Mouse (Mus musculus): ENCODE data around the gene 2010003K11Rik. TPM values are rescaled to one million over a fixed set of nuclear protein-coding genes. Genes with fewer than 3 reads are reported as not detected.

Gene 2010003K11Rik
- polyA plus RNA-seq, 1 experiment = not detected

DNA sequence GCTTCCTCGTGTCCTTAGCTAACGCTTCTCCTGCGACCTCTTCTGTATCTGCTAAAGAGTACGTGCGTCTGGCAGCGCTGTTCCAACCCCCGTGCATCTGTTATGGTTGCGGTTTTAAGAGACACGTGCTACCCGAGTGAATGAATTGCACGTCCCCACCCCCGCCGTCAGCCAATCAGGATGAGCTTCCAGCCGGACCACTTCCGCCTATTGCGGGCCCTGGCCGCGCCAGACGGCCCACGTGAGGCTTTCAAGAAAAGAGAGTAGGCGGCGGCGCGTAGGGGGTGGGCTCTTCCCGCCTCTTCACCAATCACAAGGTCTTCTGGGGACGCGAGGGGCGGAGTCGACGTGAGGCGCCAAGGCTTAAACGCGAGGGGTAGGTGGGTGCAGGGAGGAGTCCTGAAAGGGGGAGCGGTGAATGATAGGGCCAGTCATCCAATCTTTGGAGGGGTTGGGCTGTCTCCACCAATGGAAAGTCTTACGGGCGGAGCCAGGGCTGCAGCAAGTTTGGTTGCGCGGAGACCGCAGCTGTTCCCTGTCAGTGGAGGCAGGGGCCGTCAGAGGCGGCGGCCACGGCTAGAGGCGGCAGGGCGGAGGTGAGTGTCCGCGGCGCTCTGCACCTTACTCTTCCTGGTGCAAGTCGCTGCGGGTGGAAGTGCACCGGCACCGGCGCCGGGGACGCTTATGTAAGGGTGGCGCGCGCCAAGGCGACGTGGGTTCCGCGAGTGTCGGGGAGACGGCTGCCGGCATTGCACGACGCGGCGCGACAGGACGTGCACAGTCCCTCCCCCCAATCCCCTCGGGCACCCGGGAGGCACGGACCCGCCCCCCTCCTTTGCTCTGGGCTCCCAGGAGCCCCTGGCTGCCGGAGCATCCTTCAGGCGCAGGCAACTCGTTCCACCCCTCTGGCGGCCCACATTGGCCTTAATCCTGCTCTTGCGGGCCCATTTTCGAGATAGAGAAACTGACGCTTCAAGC is 11.9 kb upstream of the 2010003K11Rik start, which contains the start of gene Pcx:
Gene Pcx, plus strand, starts transcription at position 487 of the 978 bp plus-strand sequence.
- Histone ChIP-seq H3K4me3 (ENCODE audit: insufficient read depth, poor library complexity, severe bottlenecking) (peak within 1 kb of the TSS; percentile 41), H3K79me3 (ENCODE audit: low read depth) (no peaks in the 10 kb centered on the region), H3ac (ENCODE audit: control insufficient read depth, insufficient read length, low read depth) (peak within 1 kb of the TSS; percentile 65), H3K36me3 (ENCODE audit: control insufficient read depth, insufficient read depth) (no peaks in the 10 kb centered on the region), H3K79me2 (ENCODE audit: control insufficient read depth, insufficient read depth) (no peaks in the 10 kb centered on the region), H3K27me3 (ENCODE audit: control insufficient read depth, insufficient read depth, insufficient read length) (peaks cover 5% of the 10 kb centered on the region)
- TF ChIP-seq USF1 (IDR thresholded peaks at IDR 0.05; ENCODE audit: low read depth) (peak; percentile 94), MYOD1 (IDR thresholded peaks at IDR 0.05; ENCODE audit: control insufficient read depth, insufficient read length, low read depth) (peak; percentile 84), CEBPB (IDR thresholded peaks at IDR 0.05; ENCODE audit: low read depth) (no peak), MAX (IDR thresholded peaks at IDR 0.05) (peak; percentile 90)

DNA sequence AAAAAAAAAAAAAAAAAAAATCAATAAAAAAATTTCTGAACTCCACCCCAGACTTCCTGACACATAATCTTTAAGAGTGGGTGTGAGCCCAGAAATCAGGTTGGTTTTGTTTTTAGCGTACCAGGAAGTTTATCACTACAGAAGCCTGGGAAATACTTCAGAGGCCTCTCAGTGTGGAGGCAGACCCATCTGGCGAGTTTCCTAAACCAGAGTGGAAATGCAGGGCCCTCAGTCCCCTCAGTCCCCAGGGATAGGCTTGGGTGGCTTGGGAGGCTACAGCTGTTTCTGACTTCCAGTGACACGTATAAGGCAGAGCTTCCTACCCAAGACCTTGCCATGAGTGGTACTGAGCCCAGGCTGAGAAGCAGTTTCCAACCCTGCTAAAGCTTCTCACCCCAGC is 9.4 kb upstream of the 2010003K11Rik start:
- no peak for TF ChIP-seq MYOG (IDR thresholded peaks at IDR 0.05; ENCODE audit: control insufficient read depth, extremely low read depth, insufficient read length)
- no peak for TF ChIP-seq MAX (IDR thresholded peaks at IDR 0.05)
- no peak for TF ChIP-seq MYOD1 (IDR thresholded peaks at IDR 0.05; ENCODE audit: control insufficient read depth, insufficient read length, low read depth)
- no peak for TF ChIP-seq CEBPB (IDR thresholded peaks at IDR 0.05; ENCODE audit: low read depth)
- TF ChIP-seq USF1 (IDR thresholded peaks at IDR 0.05; ENCODE audit: low read depth) = no peak
- no peak for TF ChIP-seq FOSL1 (IDR thresholded peaks at IDR 0.05; ENCODE audit: insufficient read depth, low read length, poor library complexity, severe bottlenecking)
- no peak for TF ChIP-seq CTCF (IDR thresholded peaks at IDR 0.05; ENCODE audit: control insufficient read depth, insufficient read depth, insufficient read length)
- Histone ChIP-seq H3K27me3 (ENCODE audit: control insufficient read depth, insufficient read depth, insufficient read length) (peaks cover 5% of the 10 kb centered on the region), H3K79me2 (ENCODE audit: control insufficient read depth, insufficient read depth) (no peaks in the 10 kb centered on the region), H3ac (ENCODE audit: control insufficient read depth, insufficient read length, low read depth) (no peak overlapping the region), H3K36me3 (ENCODE audit: control insufficient read depth, insufficient read depth) (no peaks in the 10 kb centered on the region), H3K79me3 (ENCODE audit: low read depth) (no peaks in the 10 kb centered on the region), H3K4me3 (ENCODE audit: insufficient read depth, poor library complexity, severe bottlenecking) (no peak overlapping the region)

DNA sequence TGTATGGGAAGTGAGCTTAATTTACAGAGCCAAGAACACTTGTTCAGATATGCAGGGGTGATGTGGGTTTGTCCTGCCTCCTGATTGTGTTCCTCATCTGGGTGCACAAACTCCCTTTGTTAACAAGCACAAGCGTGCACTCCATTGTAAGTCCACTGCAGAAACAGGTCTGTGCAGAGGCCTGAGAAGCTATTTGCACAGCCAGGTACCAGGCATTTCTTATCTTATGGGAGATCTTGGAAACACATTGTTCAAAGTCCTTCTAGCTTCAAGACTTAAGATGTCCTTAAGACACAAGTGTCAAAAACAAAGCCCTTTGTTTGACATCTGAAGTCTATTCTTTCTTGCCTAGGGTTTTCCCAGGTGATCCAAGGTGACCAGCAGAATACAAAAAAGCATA is 6.4 kb upstream of the 2010003K11Rik start:
- TF ChIP-seq MYOD1 (IDR thresholded peaks at IDR 0.05; ENCODE audit: control insufficient read depth, insufficient read length, low read depth) = no peak
- TF ChIP-seq CTCF (IDR thresholded peaks at IDR 0.05; ENCODE audit: control insufficient read depth, insufficient read depth, insufficient read length) = no peak
- TF ChIP-seq CEBPB (IDR thresholded peaks at IDR 0.05; ENCODE audit: low read depth) = no peak
- TF ChIP-seq USF1 (IDR thresholded peaks at IDR 0.05; ENCODE audit: low read depth) = no peak
- no peak for TF ChIP-seq FOSL1 (IDR thresholded peaks at IDR 0.05; ENCODE audit: insufficient read depth, low read length, poor library complexity, severe bottlenecking)
- no peak for TF ChIP-seq MYOG (IDR thresholded peaks at IDR 0.05; ENCODE audit: control insufficient read depth, extremely low read depth, insufficient read length)
- no peak for TF ChIP-seq MAX (IDR thresholded peaks at IDR 0.05)
- no peaks in the 10 kb centered on the region for H3K36me3 ChIP-seq (ENCODE audit: control insufficient read depth, insufficient read depth)

DNA sequence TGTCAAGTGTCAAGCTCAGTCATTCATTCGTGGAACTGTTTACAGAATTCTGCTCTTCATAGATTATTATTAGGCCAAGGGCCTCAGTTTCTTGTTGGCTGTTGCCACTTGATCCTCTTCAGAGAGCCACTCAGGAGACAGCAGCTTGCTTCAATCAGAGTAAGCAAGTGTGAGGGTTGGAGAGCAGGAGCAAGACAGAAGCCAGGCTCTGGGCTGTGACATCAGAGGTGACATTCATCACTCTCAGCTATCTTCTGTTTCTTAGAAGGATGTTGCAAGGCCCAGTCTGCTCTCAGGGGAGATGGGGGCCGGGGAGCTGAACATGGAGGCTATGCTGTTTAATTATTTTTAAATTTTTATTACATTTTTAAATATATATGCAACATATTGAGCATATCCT is 4.3 kb upstream of the 2010003K11Rik start:
- Histone ChIP-seq H3K79me2 (ENCODE audit: control insufficient read depth, insufficient read depth) (no peaks in the 10 kb centered on the region), H3ac (ENCODE audit: control insufficient read depth, insufficient read length, low read depth) (no peak overlapping the region)

More for the DNA sequence above, 6.4 kb upstream of the 2010003K11Rik start:
- Histone ChIP-seq H3K79me3 (ENCODE audit: low read depth) (no peaks in the 10 kb centered on the region), H3K79me2 (ENCODE audit: control insufficient read depth, insufficient read depth) (no peaks in the 10 kb centered on the region), H3ac (ENCODE audit: control insufficient read depth, insufficient read length, low read depth) (no peak overlapping the region), H3K27me3 (ENCODE audit: control insufficient read depth, insufficient read depth, insufficient read length) (no peaks in the 10 kb centered on the region), H3K4me3 (ENCODE audit: insufficient read depth, poor library complexity, severe bottlenecking) (no peak overlapping the region)

DNA sequence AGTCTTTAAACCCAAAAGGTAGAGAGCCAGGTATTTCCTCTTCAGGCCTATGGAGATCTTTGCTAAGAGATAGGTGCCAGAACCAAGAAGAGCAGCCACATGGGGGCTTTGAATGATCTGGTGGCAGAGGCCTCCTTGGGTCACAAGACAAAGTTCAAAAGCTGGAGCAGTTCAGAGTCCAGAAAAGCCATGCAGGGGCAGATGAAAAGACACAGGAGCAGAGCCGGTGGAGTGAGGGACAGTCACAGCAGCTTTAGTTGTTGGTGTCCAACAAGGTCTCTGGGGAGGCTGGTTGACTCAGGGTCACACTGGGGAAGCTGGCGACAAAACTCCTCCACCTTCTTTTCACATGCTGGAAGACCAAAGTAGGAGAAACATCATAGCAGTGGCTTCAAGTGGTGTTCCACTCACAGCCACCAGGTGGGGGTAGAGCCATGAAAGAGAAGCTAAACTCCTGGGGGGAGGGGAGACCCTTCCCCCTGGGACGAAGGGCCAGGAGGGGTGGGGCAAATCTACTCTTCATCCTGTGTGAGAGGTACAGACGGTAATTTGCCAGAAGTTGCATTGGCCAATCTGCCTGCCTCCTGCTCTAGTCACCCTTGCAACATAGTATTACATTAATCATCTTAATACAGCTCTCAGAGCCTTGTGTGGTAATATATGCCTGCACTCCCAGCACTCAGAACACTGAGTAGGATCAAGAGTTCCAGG is 965 bp downstream of the 2010003K11Rik start:
- no peaks in the 10 kb centered on the region for H3K27me3 ChIP-seq (ENCODE audit: control insufficient read depth, insufficient read depth, insufficient read length)
- TF ChIP-seq FOSL1 (IDR thresholded peaks at IDR 0.05; ENCODE audit: insufficient read depth, low read length, poor library complexity, severe bottlenecking) (no peak), MYOD1 (IDR thresholded peaks at IDR 0.05; ENCODE audit: control insufficient read depth, insufficient read length, low read depth) (no peak), MYOG (IDR thresholded peaks at IDR 0.05; ENCODE audit: control insufficient read depth, extremely low read depth, insufficient read length) (no peak), CTCF (IDR thresholded peaks at IDR 0.05; ENCODE audit: control insufficient read depth, insufficient read depth, insufficient read length) (peak; percentile 66), CEBPB (IDR thresholded peaks at IDR 0.05; ENCODE audit: low read depth) (no peak), USF1 (IDR thresholded peaks at IDR 0.05; ENCODE audit: low read depth) (no peak), MAX (IDR thresholded peaks at IDR 0.05) (no peak)
- H3K79me3 ChIP-seq (ENCODE audit: low read depth) = no peaks in the 10 kb centered on the region

More for the DNA sequence above, 4.3 kb upstream of the 2010003K11Rik start:
- no peaks in the 10 kb centered on the region for H3K27me3 ChIP-seq (ENCODE audit: control insufficient read depth, insufficient read depth, insufficient read length)
- no peak overlapping the region for H3K4me3 ChIP-seq (ENCODE audit: insufficient read depth, poor library complexity, severe bottlenecking)
- no peaks in the 10 kb centered on the region for H3K36me3 ChIP-seq (ENCODE audit: control insufficient read depth, insufficient read depth)
- no peak for TF ChIP-seq MYOD1 (IDR thresholded peaks at IDR 0.05; ENCODE audit: control insufficient read depth, insufficient read length, low read depth)
- no peak for TF ChIP-seq CTCF (IDR thresholded peaks at IDR 0.05; ENCODE audit: control insufficient read depth, insufficient read depth, insufficient read length)
- no peak for TF ChIP-seq USF1 (IDR thresholded peaks at IDR 0.05; ENCODE audit: low read depth)
- TF ChIP-seq FOSL1 (IDR thresholded peaks at IDR 0.05; ENCODE audit: insufficient read depth, low read length, poor library complexity, severe bottlenecking) = no peak
- no peak for TF ChIP-seq MAX (IDR thresholded peaks at IDR 0.05)
- no peak for TF ChIP-seq MYOG (IDR thresholded peaks at IDR 0.05; ENCODE audit: control insufficient read depth, extremely low read depth, insufficient read length)
- TF ChIP-seq CEBPB (IDR thresholded peaks at IDR 0.05; ENCODE audit: low read depth) = no peak
- H3K79me3 ChIP-seq (ENCODE audit: low read depth) = no peaks in the 10 kb centered on the region

More for the DNA sequence above, 965 bp downstream of the 2010003K11Rik start:
- no peaks in the 10 kb centered on the region for H3K36me3 ChIP-seq (ENCODE audit: control insufficient read depth, insufficient read depth)
- H3ac ChIP-seq (ENCODE audit: control insufficient read depth, insufficient read length, low read depth) = no peak overlapping the region
- no peak overlapping the region for H3K4me3 ChIP-seq (ENCODE audit: insufficient read depth, poor library complexity, severe bottlenecking)
- H3K79me2 ChIP-seq (ENCODE audit: control insufficient read depth, insufficient read depth) = no peaks in the 10 kb centered on the region
